In the genomic region with DNA sequence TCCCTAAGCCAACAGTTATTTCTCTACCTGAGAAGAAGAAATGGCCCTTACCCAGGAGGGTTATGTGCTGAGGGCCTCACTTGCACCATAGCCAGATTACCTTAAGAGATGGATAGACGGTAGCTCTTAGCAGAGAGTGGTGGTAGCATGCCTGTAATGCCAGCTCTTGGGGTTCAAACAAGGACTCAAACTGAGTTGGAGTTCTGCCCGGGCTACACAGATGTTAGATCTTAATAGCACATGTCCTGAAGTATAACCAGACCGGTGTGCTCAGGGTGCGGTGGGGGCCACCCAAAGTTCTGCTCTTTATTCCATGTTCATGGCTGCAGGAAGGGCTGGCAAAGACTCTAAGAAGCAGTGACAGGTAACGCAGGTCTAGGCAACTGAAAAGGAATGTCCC, we compare ENCODE assay signal across 21 mouse cellular contexts.
"Had no signal": no experiment of that assay in that cellular context is flagged by ENCODE, and none has a peak within 500 bp of the region (broad histone marks: within the 10 kb centered on the region; RNA-seq: fewer than 3 reads in every experiment).

No protein-coding gene starts in this region.

- DNase-seq: kidney, adult 9 months; kidney, postnatal 14 days; kidney, postnatal 4 days; left cerebral cortex, postnatal 4 days; liver, postnatal 0 days; retina, postnatal 1 day; right cerebral cortex, postnatal 25 days; spleen, adult 18-20 months; thymus, postnatal 25 days had no signal

- H3K4me2 ChIP-seq: limb, embryonic 12.5 days; limb, embryonic 15.5 days; liver, embryonic 11.5 days; lung, embryonic 15.5 days; midbrain, embryonic 13.5 days; neural tube, embryonic 13.5 days; stomach, embryonic 15.5 days had no signal

- H3K27ac ChIP-seq: limb, embryonic 12.5 days; limb, embryonic 15.5 days; liver, embryonic 14.5 days; lung, embryonic 15.5 days; midbrain, embryonic 10.5 days; midbrain, embryonic 13.5 days; neural tube, embryonic 13.5 days; stomach, embryonic 15.5 days had no signal

- H3K9ac ChIP-seq: limb, embryonic 12.5 days; limb, embryonic 15.5 days; liver, embryonic 14.5 days; liver, postnatal 0 days; lung, embryonic 15.5 days; midbrain, embryonic 13.5 days; neural tube, embryonic 13.5 days; stomach, embryonic 15.5 days had no signal

- H3K27me3 ChIP-seq: limb, embryonic 12.5 days; limb, embryonic 15.5 days; lung, embryonic 15.5 days; midbrain, embryonic 13.5 days; neural tube, embryonic 13.5 days; stomach, embryonic 15.5 days had no signal

- ATAC-seq: liver, postnatal 0 days; midbrain, embryonic 13.5 days; midbrain, embryonic 16.5 days had no signal

- H3K9me3 ChIP-seq: limb, embryonic 12.5 days; limb, embryonic 15.5 days; lung, embryonic 15.5 days; megakaryocyte, embryonic 14.5 days; midbrain, embryonic 10.5 days; midbrain, embryonic 13.5 days; neural tube, embryonic 13.5 days; stomach, embryonic 15.5 days had no signal

- H3K4me3 ChIP-seq: limb, embryonic 12.5 days; limb, embryonic 15.5 days; lung, embryonic 15.5 days; midbrain, embryonic 10.5 days; midbrain, embryonic 13.5 days; myocyte; neural tube, embryonic 13.5 days; stomach, embryonic 15.5 days had no signal
